9 mouse cellular contexts compared by ENCODE assay signal in genomic region chr16:78969091-78969731, GRCm38 (mm10). TPM values are rescaled to one million over a fixed set of nuclear protein-coding genes. Genes with fewer than 3 reads are reported as not detected.
A peak's percentile ranks its signal among the peaks of the same experiment; 100 is the strongest.
DNase-seq lines count a peak whose midpoint lies in the region; ATAC-seq and TF ChIP-seq lines count a peak whose summit lies in the region.
"Had no signal": no experiment of that assay in that cellular context is flagged by ENCODE, and none has a peak within 500 bp of the region (broad histone marks: within the 10 kb centered on the region; RNA-seq: fewer than 3 reads in every experiment).

No protein-coding gene starts in this region.

- DNase-seq in cerebellum, postnatal 10 days, result peak; percentile 38 to 61
- DNase-seq in cerebellum, adult 9-11 months, result no peak
- no peak for DNase-seq in liver, postnatal 0 days
- no peak for DNase-seq in liver, embryonic 11.5 days (ENCODE audit: low spot score)
- DNase-seq in embryo, embryonic 11.5 days (ENCODE audit: low read depth, low spot score), result peak; percentile 20
- DNase-seq in midbrain, postnatal 0 days (ENCODE audit: low spot score), result peak; percentile 72
- DNase-seq in urinary bladder, postnatal 4 days (ENCODE audit: low spot score in 2 of 2), result no peak
- DNase-seq in ovary, adult 18-20 months (ENCODE audit: low spot score), result no peak

- TF ChIP-seq CTCF in liver, postnatal 0 days (IDR thresholded peaks at IDR 0.05; ENCODE audit: low read depth), result peak; percentile 58
- TF ChIP-seq CTCF in midbrain, postnatal 0 days (IDR thresholded peaks at IDR 0.05), result peak; percentile 78

- no peak overlapping the region for H3K9ac ChIP-seq in liver, postnatal 0 days (replicated peaks)
- no peak overlapping the region for H3K9ac ChIP-seq in liver, embryonic 11.5 days (ENCODE audit: low read depth, low read length)
- no peak overlapping the region for H3K9ac ChIP-seq in midbrain, postnatal 0 days (replicated peaks; ENCODE audit: low read length, poor library complexity, severe bottlenecking)
- H3K9ac ChIP-seq: limb, embryonic 12.5 days had no signal

- no peaks in the 10 kb centered on the region for H3K4me1 ChIP-seq in liver, postnatal 0 days (ENCODE audit: insufficient read depth)
- no peaks in the 10 kb centered on the region for H3K4me1 ChIP-seq in liver, embryonic 11.5 days (replicated peaks; ENCODE audit: control insufficient read depth, insufficient read depth, low read length)
- no peaks in the 10 kb centered on the region for H3K4me1 ChIP-seq in midbrain, postnatal 0 days (ENCODE audit: insufficient read depth, low read length)
- H3K4me1 ChIP-seq: limb, embryonic 12.5 days had no signal

- H3K27ac ChIP-seq in liver, postnatal 0 days (ENCODE audit: low read depth), result no peak overlapping the region
- H3K27ac ChIP-seq in liver, embryonic 11.5 days (ENCODE audit: low read depth, low read length), result no peak overlapping the region
- no peak overlapping the region for H3K27ac ChIP-seq in midbrain, postnatal 0 days (ENCODE audit: low read depth, low read length)
- H3K27ac ChIP-seq: limb, embryonic 12.5 days had no signal

- H3K9me3 ChIP-seq in liver, postnatal 0 days (ENCODE audit: low read length), result no peaks in the 10 kb centered on the region
- H3K9me3 ChIP-seq in liver, embryonic 11.5 days (ENCODE audit: control insufficient read depth, low read length), result no peaks in the 10 kb centered on the region
- H3K9me3 ChIP-seq in midbrain, postnatal 0 days (ENCODE audit: low read length), result no peaks in the 10 kb centered on the region
- H3K9me3 ChIP-seq: limb, embryonic 12.5 days had no signal

- no peak overlapping the region for H3K4me3 ChIP-seq in liver, postnatal 0 days (ENCODE audit: low read depth, low read length)
- no peak overlapping the region for H3K4me3 ChIP-seq in liver, embryonic 11.5 days (ENCODE audit: low read depth, low read length)
- H3K4me3 ChIP-seq in midbrain, postnatal 0 days (ENCODE audit: low read depth, low read length), result no peak overlapping the region
- H3K4me3 ChIP-seq: limb, embryonic 12.5 days had no signal

- no peaks in the 10 kb centered on the region for H3K27me3 ChIP-seq in liver, postnatal 0 days (ENCODE audit: insufficient read depth, low read length)
- no peaks in the 10 kb centered on the region for H3K27me3 ChIP-seq in liver, embryonic 11.5 days (replicated peaks; ENCODE audit: control insufficient read depth, insufficient read depth, low read length)
- no peaks in the 10 kb centered on the region for H3K27me3 ChIP-seq in midbrain, postnatal 0 days (ENCODE audit: insufficient read depth, low read length)
- H3K27me3 ChIP-seq: limb, embryonic 12.5 days had no signal

- no peak for TF ChIP-seq EP300 in liver, postnatal 0 days (IDR thresholded peaks at IDR 0.05; ENCODE audit: low read depth)

- no peaks in the 10 kb centered on the region for H3K36me3 ChIP-seq in liver, postnatal 0 days (replicated peaks; ENCODE audit: insufficient read depth, low read length)
- no peaks in the 10 kb centered on the region for H3K36me3 ChIP-seq in liver, embryonic 11.5 days (ENCODE audit: control insufficient read depth, insufficient read depth, low read length)
- H3K36me3 ChIP-seq in midbrain, postnatal 0 days (ENCODE audit: insufficient read depth, low read length), result no peaks in the 10 kb centered on the region
- H3K36me3 ChIP-seq: limb, embryonic 12.5 days had no signal

- WGBS in liver, postnatal 0 days (ENCODE audit: insufficient replicate concordance), result 34% methylated on average over 13 of the region's 13 CpGs
- WGBS in liver, embryonic 11.5 days, result 34% methylated on average over 13 of the region's 13 CpGs
- 32% methylated on average over 13 of the region's 13 CpGs for WGBS in midbrain, postnatal 0 days

- H3K4me2 ChIP-seq in liver, postnatal 0 days (ENCODE audit: low read depth, low read length), result no peak overlapping the region
- no peak overlapping the region for H3K4me2 ChIP-seq in liver, embryonic 11.5 days
- H3K4me2 ChIP-seq in midbrain, postnatal 0 days (ENCODE audit: low read depth, low read length, poor library complexity, severe bottlenecking), result no peak overlapping the region
- H3K4me2 ChIP-seq: limb, embryonic 12.5 days had no signal

- no peak for ATAC-seq in liver, postnatal 0 days
- no peak for ATAC-seq in liver, embryonic 11.5 days (replicated peaks; ENCODE audit: low FRiP score)
- no peak for ATAC-seq in midbrain, postnatal 0 days (ENCODE audit: low FRiP score)

RNA-seq across cellular contexts. Expression of gene Chodl, which starts 38.5 kb away (rescaled TPM):
- polyA plus RNA-seq in liver, postnatal 0 days (2015; fragmentation: Nextera tagmentation; extraction: Ambion mirVana), result 0.05 and 0.37 TPM in 2 replicates
- polyA plus RNA-seq in liver, embryonic 11.5 days (2014; fragmentation: Nextera tagmentation; extraction: Ambion mirVana), result 0.23 and 0.39 TPM in 2 replicates
- total RNA-seq in midbrain, postnatal 0 days (2014; rRNA removed), result 7.4 and 11.6 TPM in 2 replicates
- 8.9 and 11.0 TPM in 2 replicates for polyA plus RNA-seq in midbrain, postnatal 0 days (2015; fragmentation: Nextera tagmentation; extraction: Ambion mirVana)

Comparison
In these comparisons a context has a peak if more than half of its experiments do, and no peak if none do; other contexts are left out.
1. DNase-seq: peak in cerebellum, postnatal 10 days (2 of 2), embryo, embryonic 11.5 days (single experiment) and midbrain, postnatal 0 days (single experiment); none in cerebellum, adult 9-11 months (single experiment), liver, postnatal 0 days (single experiment), liver, embryonic 11.5 days (single experiment), urinary bladder, postnatal 4 days (0 of 2) and ovary, adult 18-20 months (single experiment).